Mouse (Mus musculus) CH12F3 (cell line): ENCODE measurements around the gene Tbxas1.

ENCODE experiments used
- in situ Hi-C: fragments of 300-500 bp; cut with MboI; formaldehyde crosslinking; loops from 2 replicates; pipeline ENCODE4 v1.14.3; 2020; ENCODE audit warnings: low sequenced_read_pairs

Gene Tbxas1

DNA sequence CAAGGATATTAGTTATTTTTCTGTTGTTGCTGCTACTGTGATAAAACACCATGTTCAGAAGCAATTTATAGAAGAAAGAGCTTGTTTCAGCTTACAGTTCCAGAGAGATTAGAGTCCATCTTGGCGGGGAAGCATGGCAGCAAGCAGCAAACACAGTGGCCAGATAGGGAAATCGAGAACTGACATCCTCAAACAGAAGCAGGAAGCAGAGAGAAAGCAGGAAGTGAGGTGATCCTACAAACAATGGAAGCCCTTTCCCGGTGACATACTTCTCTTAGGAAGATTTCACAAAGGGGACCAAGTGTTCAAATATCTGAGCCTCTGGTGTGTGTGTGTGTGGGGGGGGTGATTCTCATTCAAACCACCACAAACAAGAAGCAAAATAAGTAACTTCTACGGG is 107.5 kb downstream of the Tbxas1 start:
- in situ Hi-C loops: no loop called here

DNA sequence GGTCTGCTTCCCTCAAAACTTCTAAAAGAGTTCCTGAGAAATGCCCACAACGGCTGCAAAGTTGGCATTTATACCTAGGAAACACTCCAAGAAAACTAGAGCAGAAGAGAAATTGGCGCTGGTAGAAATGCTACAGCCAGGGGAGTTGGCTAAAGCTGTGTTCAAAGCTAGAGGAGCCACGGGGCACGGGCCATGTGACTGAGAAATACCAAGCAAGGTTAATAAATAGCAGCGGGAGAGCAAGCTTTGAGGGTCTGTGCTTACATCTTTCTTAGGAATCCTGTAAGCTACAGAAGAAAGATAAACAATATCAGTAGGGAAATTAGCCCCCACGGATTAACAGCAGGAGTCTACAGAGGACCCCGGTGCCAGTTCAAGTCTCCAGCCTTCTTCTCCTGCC is 107.9 kb downstream of the Tbxas1 start:
- in situ Hi-C loops: no loop called here

DNA sequence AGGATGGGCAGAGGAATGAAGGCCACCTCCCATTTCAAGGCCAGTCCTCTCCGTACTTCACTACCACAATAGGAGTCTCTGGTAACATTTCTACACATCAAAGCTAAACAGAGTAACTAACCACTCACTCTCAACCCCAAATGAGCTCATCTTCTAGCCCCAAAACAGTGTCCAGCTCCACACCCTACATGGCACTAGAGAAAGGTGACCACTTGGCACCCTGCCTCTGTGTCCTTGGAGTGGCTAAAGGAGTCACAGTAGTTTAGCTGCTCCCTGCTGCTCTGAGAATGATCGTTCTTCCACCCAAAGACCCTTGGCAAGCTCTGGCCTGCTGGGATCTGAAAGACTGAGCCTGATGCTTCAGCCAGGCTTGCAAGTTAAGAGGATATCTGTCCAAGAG is 109.4 kb downstream of the Tbxas1 start:
- in situ Hi-C loops: no loop called here

GRCm38 (mm10) chr6:38986641-38987040 is 111.4 kb downstream of the Tbxas1 start:
- in situ Hi-C loops: no loop called here

DNA sequence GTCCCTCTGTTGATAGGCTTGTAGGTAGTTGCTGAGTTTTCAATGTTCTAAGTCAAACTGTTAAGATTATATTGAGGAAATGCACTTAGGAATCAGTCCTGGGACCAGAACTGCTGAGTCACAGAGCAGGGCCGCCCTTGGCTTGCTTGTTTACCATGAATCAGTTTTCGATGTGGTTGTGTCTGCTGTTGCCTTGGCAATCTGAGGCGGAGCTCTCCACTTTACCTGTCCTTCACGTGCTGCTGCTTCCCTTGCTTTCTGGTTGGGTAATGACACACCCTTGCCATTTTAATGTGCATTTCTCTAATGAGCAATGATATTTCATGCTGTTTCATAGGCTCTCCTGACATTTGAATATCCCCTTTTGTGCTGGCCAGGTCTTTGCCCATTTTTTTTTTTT is 116.8 kb downstream of the Tbxas1 start:
- in situ Hi-C loops: no loop called here

DNA sequence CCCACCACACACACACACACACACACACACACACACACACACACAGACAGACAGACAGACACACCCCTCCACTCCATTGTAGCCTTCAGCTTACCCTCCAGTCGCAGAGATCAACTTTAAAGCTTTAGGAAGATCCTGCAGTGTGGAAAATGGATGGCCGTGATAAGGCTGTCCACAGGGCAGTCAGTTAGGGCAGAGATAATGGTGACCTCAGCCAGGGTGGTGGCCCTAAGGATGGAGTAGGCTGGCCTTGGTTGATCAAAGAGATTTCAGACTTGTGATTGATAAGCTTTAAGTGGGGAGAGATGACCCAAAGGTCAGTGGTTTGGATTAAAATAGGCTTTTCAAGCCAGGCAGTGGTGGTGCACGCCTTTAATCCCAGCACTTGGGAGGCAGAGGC is 120.6 kb downstream of the Tbxas1 start:
- in situ Hi-C loops: no loop called here

GRCm38 (mm10) chr6:38997838-38998237 is 122.6 kb downstream of the Tbxas1 start:
- in situ Hi-C loops: no loop called here

GRCm38 (mm10) chr6:39003126-39003525 is 127.9 kb downstream of the Tbxas1 start:
- in situ Hi-C loops: no loop called here

DNA sequence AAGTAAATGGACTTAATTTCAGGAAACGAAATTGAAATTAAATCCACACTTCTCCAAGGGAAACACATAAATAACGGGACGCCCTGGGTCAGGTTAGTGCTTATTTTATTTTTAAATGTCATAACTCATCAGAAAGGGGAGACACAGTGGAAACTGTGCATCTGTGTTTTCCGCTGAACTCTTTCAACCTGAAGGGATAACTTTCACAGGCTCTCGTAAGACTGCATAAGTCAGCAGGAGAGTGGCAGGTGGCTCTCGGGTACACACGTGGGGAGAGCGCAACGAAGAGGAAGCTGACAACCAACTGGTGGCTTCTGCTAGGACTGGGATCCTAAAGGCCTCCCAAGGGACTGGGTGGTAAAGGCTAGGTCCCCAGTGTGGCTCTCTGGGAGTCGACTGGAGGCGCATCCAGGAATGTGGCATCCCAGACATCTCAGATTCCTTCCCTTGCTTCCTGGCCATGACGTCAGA is 128.8 kb downstream of the Tbxas1 start:
- in situ Hi-C loops: no loop called here

- in situ Hi-C loops: no loop called here
Observed at GRCm38 (mm10) chr6:39005267-39005944, 130.2 kb downstream of the Tbxas1 start.

DNA sequence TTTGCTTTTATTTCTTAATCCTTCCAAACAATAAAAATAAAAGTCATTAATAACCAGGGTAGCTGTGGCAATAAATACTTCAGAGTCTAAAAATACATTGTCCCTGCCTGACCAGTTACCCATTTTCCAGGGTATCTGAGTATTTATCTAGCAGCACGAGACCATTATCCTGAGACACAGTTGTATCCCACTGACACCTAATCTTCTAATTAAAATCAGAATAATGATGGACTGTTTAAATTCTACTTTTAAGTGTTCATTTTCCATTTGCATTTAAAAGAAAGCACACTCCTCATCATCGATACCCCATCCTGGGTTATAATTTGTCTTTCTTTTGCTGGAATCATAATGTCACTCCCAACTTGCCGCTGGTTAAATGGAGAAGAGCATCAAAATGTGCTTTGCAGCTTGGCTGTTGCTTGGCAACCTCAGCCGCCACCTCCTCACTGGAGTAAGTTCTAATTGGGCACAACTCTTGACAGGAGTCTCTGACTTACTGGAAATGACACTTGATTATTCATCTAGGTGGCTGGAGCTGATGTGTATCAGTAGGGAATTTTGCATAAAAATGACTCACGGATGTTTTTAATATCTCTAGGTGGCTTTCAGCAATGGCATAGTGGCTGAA is 130.9 kb downstream of the Tbxas1 start:
- in situ Hi-C loops: no loop called here

- in situ Hi-C loops: no loop called here
Observed at GRCm38 (mm10) chr6:39007223-39007622, 132.0 kb downstream of the Tbxas1 start.

DNA sequence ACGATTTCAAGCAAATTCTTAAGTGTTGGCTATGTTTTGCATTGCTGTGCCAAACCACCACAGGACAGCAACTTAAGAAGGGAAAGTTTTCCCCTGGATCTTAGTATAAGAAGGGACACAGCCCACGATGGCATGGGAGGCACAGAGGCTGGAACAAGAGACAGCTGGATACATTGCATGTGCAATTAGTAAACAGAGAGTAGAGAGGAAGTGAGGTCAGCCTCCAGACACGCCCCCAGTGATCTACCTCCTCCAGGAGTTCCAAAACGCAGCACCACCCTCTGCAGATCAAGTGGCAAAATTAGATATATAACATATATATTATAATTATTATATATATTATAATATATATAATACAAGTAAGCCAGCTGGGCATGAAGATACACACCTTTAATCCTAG is 132.9 kb downstream of the Tbxas1 start:
- in situ Hi-C loops: no loop called here

DNA sequence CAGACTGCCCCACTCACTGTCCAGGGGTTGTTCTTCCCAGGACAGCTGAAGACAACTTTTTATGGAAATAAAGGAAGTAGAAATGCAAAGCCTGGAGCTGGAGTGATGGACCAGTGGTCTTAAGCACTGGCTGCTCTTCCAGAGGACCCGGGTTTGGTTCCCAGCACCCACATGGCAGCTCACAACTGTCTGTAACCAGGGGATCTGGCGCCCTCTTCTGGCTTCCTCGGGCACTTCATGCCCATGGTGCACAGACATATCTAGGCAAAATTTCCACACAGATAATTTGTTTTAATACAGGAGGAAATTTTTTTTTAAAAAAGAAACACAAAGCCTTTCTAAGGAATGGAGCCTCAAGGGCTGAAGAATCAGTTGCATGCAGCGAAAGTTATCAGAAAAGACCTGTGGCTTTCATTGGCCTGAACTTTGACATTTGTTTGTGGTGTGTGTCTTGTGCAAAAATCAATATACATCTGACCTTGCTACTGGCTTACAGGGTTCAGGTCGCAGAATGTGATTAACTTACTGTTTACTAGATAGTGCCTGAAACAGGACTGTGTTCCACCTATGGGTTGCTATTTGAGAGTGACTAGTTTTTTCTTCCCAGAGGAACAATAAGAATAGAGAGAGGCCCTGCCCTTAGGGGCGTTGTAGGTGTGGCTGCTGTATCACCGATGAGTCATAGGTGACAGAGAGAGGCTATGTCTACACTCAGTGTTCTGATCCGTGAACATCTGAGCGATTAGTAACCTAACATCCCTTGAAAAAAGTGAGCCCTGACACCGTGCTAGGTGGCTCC is 138.0 kb downstream of the Tbxas1 start:
- in situ Hi-C loops: no loop called here

DNA sequence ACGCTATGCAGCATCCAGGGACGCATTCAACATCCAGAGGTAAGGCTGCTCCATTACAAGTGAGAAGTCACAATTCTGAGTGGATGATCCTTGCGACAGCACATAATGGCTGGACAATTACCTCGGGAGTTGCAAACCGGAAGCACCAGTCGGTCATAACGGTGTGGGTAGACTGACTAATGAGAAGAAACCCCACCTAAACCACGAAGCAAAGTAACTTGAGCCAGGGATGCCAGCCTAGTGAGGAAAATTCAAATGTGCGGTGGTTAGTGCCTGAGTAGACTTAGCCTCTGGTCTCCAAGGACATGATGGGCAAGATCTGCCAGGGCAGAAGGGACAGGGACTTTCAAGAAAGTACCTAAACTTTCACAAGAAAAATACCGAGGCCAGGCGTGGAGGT is 142.7 kb downstream of the Tbxas1 start:
- in situ Hi-C loops: no loop called here

DNA sequence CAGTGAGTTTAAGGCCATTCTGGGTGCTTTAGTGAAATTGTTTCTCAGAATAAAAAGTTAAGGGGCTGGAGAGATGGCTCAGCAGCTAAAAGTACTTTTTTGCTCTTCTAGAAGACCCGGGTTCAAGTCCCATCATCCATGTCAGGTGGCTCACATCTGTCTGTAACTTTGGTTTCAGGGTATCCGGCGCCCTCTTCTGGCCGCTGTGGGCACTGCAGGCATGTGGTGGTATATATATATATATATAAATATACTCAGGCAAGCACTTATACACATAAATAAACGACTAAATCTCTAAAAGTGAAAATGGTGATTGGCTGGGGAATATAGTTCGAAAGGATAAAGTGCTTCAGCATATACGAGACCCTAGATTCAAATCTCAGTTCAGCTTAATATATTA is 143.6 kb downstream of the Tbxas1 start:
- in situ Hi-C loops: no loop called here

- in situ Hi-C loops: no loop called here
Observed at GRCm38 (mm10) chr6:39019219-39019618, 144.0 kb downstream of the Tbxas1 start.

- in situ Hi-C loops: no loop called here
Observed at GRCm38 (mm10) chr6:39021909-39022308, 146.7 kb downstream of the Tbxas1 start.

- in situ Hi-C loops: no loop called here
Observed at GRCm38 (mm10) chr6:39022461-39023181, 147.4 kb downstream of the Tbxas1 start.

- in situ Hi-C loops: no loop called here
Observed at GRCm38 (mm10) chr6:39024631-39025030, 149.4 kb downstream of the Tbxas1 start.

- in situ Hi-C loops: no loop called here
Observed at GRCm38 (mm10) chr6:39025038-39025437, 149.8 kb downstream of the Tbxas1 start.
